In the genomic region with DNA sequence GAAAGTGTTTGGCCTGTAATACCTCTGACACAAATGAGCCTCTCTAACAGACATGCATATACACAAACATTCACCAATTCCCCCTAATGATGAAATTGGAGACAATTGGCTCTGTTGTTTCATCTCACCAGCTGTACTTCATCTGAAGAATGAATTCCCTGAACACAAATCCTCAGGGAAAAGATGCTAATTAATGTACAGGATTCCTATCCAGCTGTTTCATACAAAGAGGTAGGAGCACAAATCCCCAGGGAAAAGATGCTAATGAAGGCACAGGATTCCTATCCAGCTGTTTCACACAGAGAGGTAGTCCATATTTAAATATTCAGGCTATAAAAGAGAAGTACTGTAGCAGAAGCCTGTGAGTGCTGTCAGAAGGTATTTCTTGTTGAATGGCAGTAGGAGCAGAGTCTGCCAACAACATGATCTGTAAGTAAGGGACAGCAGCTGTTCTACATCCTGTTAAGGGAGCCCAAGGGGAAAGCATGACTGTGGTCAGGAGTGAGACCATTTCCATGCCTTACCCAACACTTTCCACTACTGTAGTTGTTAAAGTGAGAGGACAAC, we compare ENCODE assay signal across 14 mouse cellular contexts.
DNase-seq lines count a peak whose midpoint lies in the region; ATAC-seq and TF ChIP-seq lines count a peak whose summit lies in the region.
"Had no signal": no experiment of that assay in that cellular context is flagged by ENCODE, and none has a peak within 500 bp of the region (broad histone marks: within the 10 kb centered on the region; RNA-seq: fewer than 3 reads in every experiment).

No protein-coding gene starts in this region.

- H3K9ac ChIP-seq in limb, embryonic 14.5 days (ENCODE audit: low read depth, low read length, severe bottlenecking): no peak overlapping the region
- no peak overlapping the region for H3K9ac ChIP-seq in neural tube, embryonic 13.5 days
- H3K9ac ChIP-seq: liver, embryonic 15.5 days had no signal

- intact Hi-C loops in heart, postnatal 10 days (cut with DNase I): no loop called here

- no peaks in the 10 kb centered on the region for H3K36me3 ChIP-seq in limb, embryonic 14.5 days (ENCODE audit: control insufficient read depth, insufficient read depth, low read length)
- no peaks in the 10 kb centered on the region for H3K36me3 ChIP-seq in limb, embryonic 10.5 days
- no peaks in the 10 kb centered on the region for H3K36me3 ChIP-seq in neural tube, embryonic 13.5 days
- H3K36me3 ChIP-seq: G1E; liver, embryonic 15.5 days had no signal

- H3K27me3 ChIP-seq in limb, embryonic 14.5 days (ENCODE audit: control insufficient read depth, insufficient read depth, low read length): no peaks in the 10 kb centered on the region
- H3K27me3 ChIP-seq in limb, embryonic 10.5 days (ENCODE audit: low read depth, poor library complexity, severe bottlenecking): no peaks in the 10 kb centered on the region
- no peaks in the 10 kb centered on the region for H3K27me3 ChIP-seq in neural tube, embryonic 13.5 days
- H3K27me3 ChIP-seq: liver, embryonic 15.5 days had no signal

- H3K4me3 ChIP-seq in limb, embryonic 14.5 days (replicated peaks; ENCODE audit: low read length): no peak overlapping the region
- no peak overlapping the region for H3K4me3 ChIP-seq in limb, embryonic 10.5 days
- H3K4me3 ChIP-seq in neural tube, embryonic 13.5 days: no peak overlapping the region
- H3K4me3 ChIP-seq: liver, embryonic 15.5 days had no signal

- no peak overlapping the region for H3K4me2 ChIP-seq in limb, embryonic 14.5 days (replicated peaks; ENCODE audit: low read depth, low read length, severe bottlenecking)
- no peak overlapping the region for H3K4me2 ChIP-seq in neural tube, embryonic 13.5 days
- H3K4me2 ChIP-seq: liver, embryonic 15.5 days had no signal

- H3K4me1 ChIP-seq in limb, embryonic 14.5 days (ENCODE audit: control insufficient read depth, insufficient read depth, low read length): no peaks in the 10 kb centered on the region
- H3K4me1 ChIP-seq in limb, embryonic 10.5 days: no peaks in the 10 kb centered on the region
- peaks cover 11% of the 10 kb centered on the region for H3K4me1 ChIP-seq in neural tube, embryonic 13.5 days (replicated peaks)
- H3K4me1 ChIP-seq: liver, embryonic 15.5 days had no signal

- H3K9me3 ChIP-seq in limb, embryonic 14.5 days (ENCODE audit: control insufficient read depth, low read length): no peaks in the 10 kb centered on the region
- no peaks in the 10 kb centered on the region for H3K9me3 ChIP-seq in limb, embryonic 10.5 days (replicated peaks)
- H3K9me3 ChIP-seq in neural tube, embryonic 13.5 days: no peaks in the 10 kb centered on the region
- H3K9me3 ChIP-seq: liver, embryonic 15.5 days had no signal

- ATAC-seq in limb, embryonic 14.5 days (ENCODE audit: low FRiP score, low read depth): no peak
- peak; percentile 88 for ATAC-seq in neural tube, embryonic 13.5 days (ENCODE audit: low read depth)
- ATAC-seq: intestine, embryonic 16.5 days had no signal

- DNase-seq in embryo, embryonic 10.5 days (ENCODE audit: low spot score): peak; percentile 2
- DNase-seq in embryo, embryonic 10 days (ENCODE audit: low spot score): no peak
- peak; percentile 17 for DNase-seq in limb, embryonic 14.5 days (ENCODE audit: low spot score)
- DNase-seq in limb, embryonic 10.5 days (ENCODE audit: low spot score): no peak
- DNase-seq in heart, postnatal 10 days: peak; percentile 27 to 36
- DNase-seq in spleen, adult 12 weeks (ENCODE audit: low spot score): no peak
- DNase-seq in layer of hippocampus, adult 18-20 months (ENCODE audit: low spot score in 2 of 2): no peak
- DNase-seq: adrenal gland, postnatal 10 days; cerebellum, adult 11-12 months; thymus, postnatal 36 days had no signal

- TF ChIP-seq POLR2A in limb, embryonic 14.5 days (IDR thresholded peaks at IDR 0.05; ENCODE audit: borderline replicate concordance, extremely low read depth, insufficient read depth, insufficient read length): no peak

- no peak overlapping the region for H3K27ac ChIP-seq in limb, embryonic 14.5 days (replicated peaks; ENCODE audit: low read depth, low read length)
- H3K27ac ChIP-seq in limb, embryonic 10.5 days: no peak overlapping the region
- peak overlapping the region; percentile 56 for H3K27ac ChIP-seq in neural tube, embryonic 13.5 days (replicated peaks)
- H3K27ac ChIP-seq: liver, embryonic 15.5 days had no signal

Comparison
In these comparisons a context has a peak if more than half of its experiments do, and no peak if none do; other contexts are left out.
1. DNase-seq: peak in embryo, embryonic 10.5 days (single experiment), limb, embryonic 14.5 days (single experiment) and heart, postnatal 10 days (2 of 2); none in embryo, embryonic 10 days (single experiment), limb, embryonic 10.5 days (single experiment), spleen, adult 12 weeks (single experiment) and layer of hippocampus, adult 18-20 months (0 of 2).